Mouse (Mus musculus): ENCODE measurements around the gene Arhgap24. TPM values are rescaled to one million over a fixed set of nuclear protein-coding genes. Genes with fewer than 3 reads are reported as not detected.

Arhgap24 gene
- polyA plus RNA-seq, 1 experiment = 152 TPM

DNA sequence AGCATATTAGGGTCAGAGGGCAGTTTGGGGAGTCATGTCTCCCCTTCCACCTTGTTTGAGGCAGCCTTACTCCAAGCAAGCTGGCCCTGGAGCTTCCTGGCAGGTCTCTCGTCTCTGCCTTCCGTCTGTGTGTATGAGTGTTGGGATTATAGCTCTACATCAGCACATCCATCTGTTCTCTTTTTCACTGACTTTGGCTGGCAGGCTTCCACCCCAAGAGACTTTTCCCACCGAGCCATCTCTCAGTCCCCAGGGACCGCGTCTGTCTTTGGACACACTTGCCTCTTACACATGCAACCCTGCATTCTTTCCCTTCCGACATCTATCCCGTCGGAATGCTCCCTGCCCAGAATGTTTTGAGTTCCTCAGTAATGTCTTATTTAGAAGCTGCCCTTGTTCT, 267.8 kb downstream of the Arhgap24 start:
- TF ChIP-seq POLR2A (IDR thresholded peaks at IDR 0.05; ENCODE audit: low read depth, low read length) (no peak), CTCF (conservative IDR thresholded peaks at IDR 0.05; ENCODE audit: insufficient read depth, insufficient read length, low read depth, low read length) (no peak)
- Histone ChIP-seq H3K36me3 (ENCODE audit: control insufficient read depth, insufficient read depth, low read length) (no peaks in the 10 kb centered on the region), H3K27me3 (replicated peaks; ENCODE audit: control insufficient read depth, insufficient read depth, low read length) (no peaks in the 10 kb centered on the region), H3K27ac (ENCODE audit: insufficient read depth, low read depth, low read length) (peak overlapping the region; percentile 73), H3K4me3 (ENCODE audit: insufficient read depth, low read depth, low read length) (no peak overlapping the region), H3K4me1 (ENCODE audit: control insufficient read depth, insufficient read depth, low read length) (0 out of 2 replicates have a peak, but pooled peaks cover 2% of the 10 kb centered on the region)
- WGBS = 56% methylated on average over 8 of the region's 8 CpGs
- DNase-seq = peak; percentile 71

DNA sequence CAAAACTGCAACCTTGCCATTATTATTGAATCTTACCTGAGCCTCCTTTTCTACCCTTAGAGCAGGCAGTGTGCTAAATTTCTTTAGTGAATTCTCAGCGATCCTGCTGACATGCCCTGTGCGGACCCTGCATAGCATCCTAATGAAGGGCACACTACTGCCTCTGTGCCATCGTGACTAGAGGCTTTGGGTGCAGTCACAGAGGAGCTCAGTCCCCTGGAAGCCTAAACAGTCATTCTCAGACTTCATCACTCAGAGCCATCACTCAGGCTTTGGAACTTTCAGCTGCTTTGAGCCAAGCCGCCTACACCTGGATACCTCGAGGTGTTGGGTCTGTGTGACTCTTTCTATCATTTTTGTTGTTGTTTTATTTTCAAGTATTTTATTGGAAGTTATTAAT, 269.5 kb downstream of the Arhgap24 start:
- WGBS = 78% methylated on average over 5 of the region's 5 CpGs
- Histone ChIP-seq H3K27ac (ENCODE audit: insufficient read depth, low read depth, low read length) (peak overlapping the region; percentile 43; the same call in 1 of the 2 replicates), H3K4me3 (ENCODE audit: insufficient read depth, low read depth, low read length) (no peak overlapping the region), H3K4me1 (ENCODE audit: control insufficient read depth, insufficient read depth, low read length) (0 out of 2 replicates have a peak, but pooled peaks cover 2% of the 10 kb centered on the region), H3K36me3 (ENCODE audit: control insufficient read depth, insufficient read depth, low read length) (no peaks in the 10 kb centered on the region), H3K27me3 (replicated peaks; ENCODE audit: control insufficient read depth, insufficient read depth, low read length) (no peaks in the 10 kb centered on the region)
- TF ChIP-seq POLR2A (IDR thresholded peaks at IDR 0.05; ENCODE audit: low read depth, low read length) = no peak
- TF ChIP-seq CTCF (conservative IDR thresholded peaks at IDR 0.05; ENCODE audit: insufficient read depth, insufficient read length, low read depth, low read length) = no peak
- DNase-seq = no peak

GRCm38 (mm10) chr5:102751661-102752307, 270.6 kb downstream of the Arhgap24 start:
- Histone ChIP-seq H3K36me3 (ENCODE audit: control insufficient read depth, insufficient read depth, low read length) (no peaks in the 10 kb centered on the region), H3K27me3 (replicated peaks; ENCODE audit: control insufficient read depth, insufficient read depth, low read length) (no peaks in the 10 kb centered on the region), H3K27ac (ENCODE audit: insufficient read depth, low read depth, low read length) (peak overlapping the region; percentile 97), H3K4me1 (ENCODE audit: control insufficient read depth, insufficient read depth, low read length) (0 out of 2 replicates have a peak, but pooled peaks cover 2% of the 10 kb centered on the region), H3K4me3 (ENCODE audit: insufficient read depth, low read depth, low read length) (no peak overlapping the region)
- TF ChIP-seq POLR2A (IDR thresholded peaks at IDR 0.05; ENCODE audit: low read depth, low read length) = no peak
- TF ChIP-seq CTCF (conservative IDR thresholded peaks at IDR 0.05; ENCODE audit: insufficient read depth, insufficient read length, low read depth, low read length) = no peak
- WGBS = 54% methylated on average over 5 of the region's 5 CpGs
- DNase-seq = peak; percentile 63

DNA sequence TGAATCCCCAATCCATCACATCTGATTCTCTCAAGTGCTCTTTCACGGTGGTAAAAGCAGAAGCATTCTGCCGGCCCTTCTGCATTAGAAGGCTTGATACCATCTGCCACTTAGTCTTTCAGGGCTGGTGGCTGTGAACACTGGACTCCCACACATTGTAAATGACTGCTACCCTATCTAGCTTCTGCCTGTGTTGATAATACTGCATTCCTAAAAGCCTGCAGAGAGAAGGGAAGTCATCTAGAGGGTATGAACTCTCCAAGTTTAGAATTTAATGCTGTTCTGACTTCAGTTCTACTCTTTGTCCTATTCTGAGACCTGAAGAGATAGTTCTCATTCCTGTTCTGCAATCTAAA, 271.1 kb downstream of the Arhgap24 start:
- H3K27me3 ChIP-seq (replicated peaks; ENCODE audit: control insufficient read depth, insufficient read depth, low read length) = no peaks in the 10 kb centered on the region
- 0 out of 2 replicates have a peak, but pooled peaks cover 2% of the 10 kb centered on the region for H3K4me1 ChIP-seq (ENCODE audit: control insufficient read depth, insufficient read depth, low read length)
- no peak overlapping the region for H3K4me3 ChIP-seq (ENCODE audit: insufficient read depth, low read depth, low read length)
- TF ChIP-seq POLR2A (IDR thresholded peaks at IDR 0.05; ENCODE audit: low read depth, low read length) (no peak), CTCF (conservative IDR thresholded peaks at IDR 0.05; ENCODE audit: insufficient read depth, insufficient read length, low read depth, low read length) (no peak)
- no peaks in the 10 kb centered on the region for H3K36me3 ChIP-seq (ENCODE audit: control insufficient read depth, insufficient read depth, low read length)
- peak overlapping the region; percentile 97 for H3K27ac ChIP-seq (ENCODE audit: insufficient read depth, low read depth, low read length)
- no peak for DNase-seq
- 30% methylated on average over 2 of the region's 2 CpGs for WGBS

DNA sequence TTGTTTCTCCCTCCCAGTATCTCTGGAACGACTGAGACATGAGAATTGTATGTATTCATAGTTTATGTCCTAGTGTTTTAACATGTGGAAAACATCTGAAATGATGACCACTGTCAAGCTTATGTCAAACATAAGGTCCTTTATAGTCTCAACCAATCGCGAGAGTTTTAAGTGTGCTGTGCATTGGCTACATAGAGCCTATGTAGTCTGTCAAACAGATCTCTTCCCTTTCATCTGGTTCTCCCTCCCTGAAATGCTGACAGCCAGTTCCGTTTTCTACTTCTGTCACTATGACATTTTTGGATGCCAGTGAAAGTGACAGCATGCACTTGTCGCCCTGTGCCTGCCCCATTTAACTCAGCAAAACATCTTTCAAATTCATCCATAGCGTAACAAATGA, 275.8 kb downstream of the Arhgap24 start:
- Histone ChIP-seq H3K4me3 (ENCODE audit: insufficient read depth, low read depth, low read length) (no peak overlapping the region), H3K27ac (ENCODE audit: insufficient read depth, low read depth, low read length) (no peak overlapping the region), H3K27me3 (replicated peaks; ENCODE audit: control insufficient read depth, insufficient read depth, low read length) (no peaks in the 10 kb centered on the region), H3K36me3 (ENCODE audit: control insufficient read depth, insufficient read depth, low read length) (no peaks in the 10 kb centered on the region), H3K4me1 (ENCODE audit: control insufficient read depth, insufficient read depth, low read length) (no peaks in the 10 kb centered on the region)
- no peak for DNase-seq
- WGBS = 77% methylated on average over 6 of the region's 6 CpGs
- no peak for TF ChIP-seq POLR2A (IDR thresholded peaks at IDR 0.05; ENCODE audit: low read depth, low read length)
- TF ChIP-seq CTCF (conservative IDR thresholded peaks at IDR 0.05; ENCODE audit: insufficient read depth, insufficient read length, low read depth, low read length) = no peak

DNA sequence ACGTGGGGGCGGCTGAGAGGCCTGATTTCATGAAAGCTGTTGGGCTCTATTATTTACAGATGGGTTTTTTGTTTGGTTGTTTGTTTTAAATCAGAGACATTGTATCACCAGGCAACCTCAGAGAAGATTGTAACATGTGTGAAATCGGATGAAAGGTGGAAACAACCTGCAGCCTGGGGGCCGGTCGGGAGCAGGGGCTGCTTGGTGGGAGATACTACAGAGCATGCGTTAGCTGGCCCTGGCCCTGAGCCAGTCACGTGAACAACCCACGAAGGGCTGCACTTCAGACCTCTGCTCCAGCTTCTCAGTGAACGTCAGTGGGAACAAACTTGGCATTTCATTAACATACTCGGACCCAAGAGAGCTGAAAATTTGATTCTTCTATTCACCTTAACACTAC, 284.5 kb downstream of the Arhgap24 start:
- peak; percentile 65 for DNase-seq
- Histone ChIP-seq H3K27me3 (replicated peaks; ENCODE audit: control insufficient read depth, insufficient read depth, low read length) (no peaks in the 10 kb centered on the region), H3K36me3 (ENCODE audit: control insufficient read depth, insufficient read depth, low read length) (no peaks in the 10 kb centered on the region), H3K4me1 (ENCODE audit: control insufficient read depth, insufficient read depth, low read length) (peaks cover 17% of the 10 kb centered on the region), H3K4me3 (ENCODE audit: insufficient read depth, low read depth, low read length) (no peak overlapping the region), H3K27ac (ENCODE audit: insufficient read depth, low read depth, low read length) (peak overlapping the region; percentile 44; the same call in 1 of the 2 replicates)
- TF ChIP-seq CTCF (conservative IDR thresholded peaks at IDR 0.05; ENCODE audit: insufficient read depth, insufficient read length, low read depth, low read length) (no peak), POLR2A (IDR thresholded peaks at IDR 0.05; ENCODE audit: low read depth, low read length) (no peak)
- 55% methylated on average over 10 of the region's 10 CpGs for WGBS

- peaks cover 21% of the 10 kb centered on the region for H3K4me1 ChIP-seq (ENCODE audit: control insufficient read depth, insufficient read depth, low read length)
- peak overlapping the region; percentile 95 for H3K27ac ChIP-seq (ENCODE audit: insufficient read depth, low read depth, low read length)
- 36% methylated on average over 6 of the region's 6 CpGs for WGBS
- TF ChIP-seq POLR2A (IDR thresholded peaks at IDR 0.05; ENCODE audit: low read depth, low read length) (no peak), CTCF (conservative IDR thresholded peaks at IDR 0.05; ENCODE audit: insufficient read depth, insufficient read length, low read depth, low read length) (peak; percentile 88)
- H3K27me3 ChIP-seq (replicated peaks; ENCODE audit: control insufficient read depth, insufficient read depth, low read length) = no peaks in the 10 kb centered on the region
- DNase-seq = peak; percentile 87
- H3K36me3 ChIP-seq (ENCODE audit: control insufficient read depth, insufficient read depth, low read length) = no peaks in the 10 kb centered on the region
- no peak overlapping the region for H3K4me3 ChIP-seq (ENCODE audit: insufficient read depth, low read depth, low read length)
These were observed 285.3 kb downstream of the Arhgap24 start for GRCm38 (mm10) chr5:102766311-102767057.

Data from kidney, adult 2 months (tissue).